Mouse (Mus musculus) kidney, adult 2 months (tissue): ENCODE measurements around the gene Gabra5.

Experiments
- CTCF ChIP-seq: fragments of 200-500 bp; conservative IDR thresholded peaks from 2 replicates; pipeline ENCODE4 v1.5.1; 2011; ENCODE audit warnings: low read depth, mild to moderate bottlenecking, control low read depth, low read length, moderate library complexity, mixed read lengths; ENCODE audit not compliant: insufficient read depth, insufficient read length
- POLR2A ChIP-seq: fragments of 200-500 bp; IDR thresholded peaks from one replicate; pipeline ENCODE4 v1.6.1; 2011; ENCODE audit warnings: low read depth, low read length, control low read depth

GRCm38 (mm10) chr7:57393551-57393950, 116.3 kb downstream of the Gabra5 start:
- TF ChIP-seq POLR2A (no peak), CTCF (no peak)
